Mouse (Mus musculus): ENCODE measurements around the gene Tprg. TPM values are rescaled to one million over a fixed set of nuclear protein-coding genes. Genes with fewer than 3 reads are reported as not detected.

Gene Tprg
- total and polyA plus RNA-seq, 3 experiments: not detected

- TF ChIP-seq ZC3H11A (IDR thresholded peaks at IDR 0.05; ENCODE audit: low read depth, low read length): peak; percentile 98
- peak; percentile 31; the same call in 1 of the 2 replicates for TF ChIP-seq HCFC1 (IDR thresholded peaks at IDR 0.05; ENCODE audit: low read depth, low read length)
- TF ChIP-seq JUND (conservative IDR thresholded peaks at IDR 0.05; ENCODE audit: low read depth, low read length): peak; percentile 52
Observed at GRCm38 (mm10) chr16:25376720-25377373, 90.2 kb downstream of the Tprg start (continued).

GRCm38 (mm10) chr16:25377695-25378094 is 91.1 kb downstream of the Tprg start:
- in situ Hi-C loops (cut with MboI; ENCODE audit: low pct_ligation_motif_present, low pct_unique_long_range_greater_than_20kb, low sequenced_read_pairs) (loop anchor here (25.0 kb wide), 2 partner anchors 385 to 810 kb away; no protein-coding TSS in a partner anchor), dilution Hi-C loops (cut with MboI; ENCODE audit: extremely low pct_ligation_motif_present, extremely low pct_unique_long_range_greater_than_20kb, low sequenced_read_pairs) (no loop called here)
- H3K79me2 ChIP-seq (replicated peaks; ENCODE audit: control insufficient read depth, extremely low read depth, insufficient read depth, poor library complexity, severe bottlenecking): no peaks in the 10 kb centered on the region
- H3K27ac ChIP-seq (ENCODE audit: insufficient read depth, low read depth): no peak overlapping the region
- peaks cover 8 to 23% of the 10 kb centered on the region in 2 experiments for H3K4me1 ChIP-seq (ENCODE audit: control insufficient read depth in 1 of 2, insufficient read depth in 2 of 2)
- no peaks in the 10 kb centered on the region for H3K27me3 ChIP-seq (replicated peaks)
- no peak overlapping the region for H3K4me2 ChIP-seq (ENCODE audit: insufficient read depth, low read depth, poor library complexity, severe bottlenecking)
- H3K9me3 ChIP-seq (replicated peaks; ENCODE audit: low read length): no peaks in the 10 kb centered on the region
- TF ChIP-seq SIN3A (IDR thresholded peaks at IDR 0.05; ENCODE audit: low read length): no peak
- no peak for TF ChIP-seq USF1 (IDR thresholded peaks at IDR 0.05; ENCODE audit: low read depth, low read length)
- TF ChIP-seq TBP (conservative IDR thresholded peaks at IDR 0.05; ENCODE audit: low read depth, low read length): no peak
- TF ChIP-seq USF2 (conservative IDR thresholded peaks at IDR 0.05; ENCODE audit: low read depth, low read length): no peak
- TF ChIP-seq SMC3 (IDR thresholded peaks at IDR 0.05; ENCODE audit: low read depth, low read length): no peak
- TF ChIP-seq EP300 (IDR thresholded peaks at IDR 0.05; ENCODE audit: low read length): no peak
- no peak for TF ChIP-seq JUND (conservative IDR thresholded peaks at IDR 0.05; ENCODE audit: low read depth, low read length)
- TF ChIP-seq KAT2A (IDR thresholded peaks at IDR 0.05; ENCODE audit: insufficient replicate concordance, low read length): no peak
- TF ChIP-seq ZNF384 (IDR thresholded peaks at IDR 0.05; ENCODE audit: low read depth, low read length): no peak
- no peak for TF ChIP-seq GABPA (IDR thresholded peaks at IDR 0.05; ENCODE audit: insufficient replicate concordance, low read depth, low read length)
- no peak overlapping the region for H3K9ac ChIP-seq (ENCODE audit: insufficient read depth, low read depth)
- no peak overlapping the region for H3K4me3 ChIP-seq (replicated peaks in 1 of 3; ENCODE audit: low read depth in 2 of 3, low read length in 2 of 3, poor library complexity in 1 of 3)
- DNase-seq (ENCODE audit: extremely low read depth): no peak
- no peaks in the 10 kb centered on the region for H3K36me3 ChIP-seq (replicated peaks in 1 of 2; ENCODE audit: control insufficient read depth in 1 of 2, insufficient read depth in 1 of 2, low read length in 1 of 2)

DNA sequence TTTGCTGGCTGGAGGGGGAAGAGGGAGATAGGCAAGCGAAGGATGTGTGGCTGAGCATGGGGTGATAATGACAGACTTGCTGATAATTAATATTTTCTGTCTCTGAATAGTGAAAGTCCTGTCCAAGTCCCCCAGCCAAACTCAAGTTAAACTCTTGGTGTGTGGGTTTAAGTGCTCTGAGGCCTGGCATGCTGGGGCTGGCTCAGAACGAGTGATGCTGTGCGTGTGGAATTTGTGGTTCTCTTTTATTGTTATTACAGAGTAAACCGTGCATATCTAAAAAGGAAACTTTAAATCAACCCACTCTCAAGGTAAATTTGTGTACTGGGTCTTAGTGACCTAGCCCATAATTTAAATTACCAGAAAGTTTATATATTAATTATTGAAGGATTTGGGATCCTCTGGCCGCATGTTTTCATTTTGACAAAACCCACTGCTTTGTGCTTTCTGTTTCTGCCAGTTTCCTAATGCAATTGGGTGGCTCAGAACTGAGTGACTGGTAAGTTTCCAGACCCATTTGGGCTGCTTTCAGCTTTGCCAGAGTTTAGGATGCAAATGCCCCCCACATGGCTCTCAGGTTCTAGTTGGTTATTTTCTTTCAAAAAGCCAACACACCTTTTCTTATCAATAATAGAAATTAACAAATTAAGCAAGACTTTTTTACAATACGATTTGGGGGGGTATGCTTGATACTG is 99.0 kb downstream of the Tprg start:
- in situ Hi-C loops (cut with MboI; ENCODE audit: low pct_ligation_motif_present, low pct_unique_long_range_greater_than_20kb, low sequenced_read_pairs) (loop anchor here (10.0 to 25.0 kb wide), 4 partner anchors 99 to 802 kb away; no protein-coding TSS in a partner anchor), dilution Hi-C loops (cut with MboI; ENCODE audit: extremely low pct_ligation_motif_present, extremely low pct_unique_long_range_greater_than_20kb, low sequenced_read_pairs) (no loop called here)
- no peak overlapping the region for H3K27ac ChIP-seq (ENCODE audit: insufficient read depth, low read depth)
- no peak overlapping the region for H3K9ac ChIP-seq (ENCODE audit: insufficient read depth, low read depth)
- peaks cover 7 to 29% of the 10 kb centered on the region in 2 experiments for H3K4me1 ChIP-seq (ENCODE audit: control insufficient read depth in 1 of 2, insufficient read depth in 2 of 2)
- H3K36me3 ChIP-seq (replicated peaks in 1 of 2; ENCODE audit: control insufficient read depth in 1 of 2, insufficient read depth in 1 of 2, low read length in 1 of 2): no peaks in the 10 kb centered on the region
- no peaks in the 10 kb centered on the region for H3K27me3 ChIP-seq (replicated peaks)
- no peak overlapping the region for H3K4me3 ChIP-seq (replicated peaks in 1 of 3; ENCODE audit: low read depth in 2 of 3, low read length in 2 of 3, poor library complexity in 1 of 3)
- H3K79me2 ChIP-seq (replicated peaks; ENCODE audit: control insufficient read depth, extremely low read depth, insufficient read depth, poor library complexity, severe bottlenecking): no peaks in the 10 kb centered on the region
- TF ChIP-seq MAZ (IDR thresholded peaks at IDR 0.05; ENCODE audit: low read depth, low read length) (0 out of 2 replicates have a peak, but pooled peaks have one; percentile 22), EP300 (IDR thresholded peaks at IDR 0.05; ENCODE audit: low read length) (peak; percentile 26; the same call in 1 of the 2 replicates), SMC3 (IDR thresholded peaks at IDR 0.05; ENCODE audit: low read depth, low read length) (0 out of 2 replicates have a peak, but pooled peaks have one; percentile 4), MAX (IDR thresholded peaks at IDR 0.05; ENCODE audit: low read length) (0 out of 2 replicates have a peak, but pooled peaks have one; percentile 28), CHD2 (IDR thresholded peaks at IDR 0.05; ENCODE audit: low read length) (no peak), MXI1 (IDR thresholded peaks at IDR 0.05; ENCODE audit: low read depth, low read length) (no peak), ZNF384 (IDR thresholded peaks at IDR 0.05; ENCODE audit: low read depth, low read length) (no peak; the same call in 1 of the 2 replicates), IRF4 (IDR thresholded peaks at IDR 0.05; ENCODE audit: low read depth, low read length) (no peak), NELFE (IDR thresholded peaks at IDR 0.05; ENCODE audit: low read depth, low read length) (no peak), ZMIZ1 (IDR thresholded peaks at IDR 0.05; ENCODE audit: low read depth, low read length) (no peak), NRF1 (IDR thresholded peaks at IDR 0.05; ENCODE audit: low read depth, low read length) (no peak), BHLHE40 (IDR thresholded peaks at IDR 0.05; ENCODE audit: low read depth, low read length) (0 out of 2 replicates have a peak, but pooled peaks have one; percentile 18)
- no peak for DNase-seq (ENCODE audit: extremely low read depth)
- no peaks in the 10 kb centered on the region for H3K9me3 ChIP-seq (replicated peaks; ENCODE audit: low read length)
- H3K4me2 ChIP-seq (ENCODE audit: insufficient read depth, low read depth, poor library complexity, severe bottlenecking): peak overlapping the region; percentile 42

All from CH12.LX (cell line).